Mouse (Mus musculus) kidney, adult 11 months (tissue): ENCODE measurements around the gene Slc25a51.
"Not testable (repeated sequence)": the region's sequence is repeated elsewhere in the genome, so short reads cannot be mapped to it uniquely, and the experiment has no call there.

Experiments
- DNase-seq: peaks from one replicate; pipeline ENCODE4 v3.0.0; 2022

Gene Slc25a51

DNA sequence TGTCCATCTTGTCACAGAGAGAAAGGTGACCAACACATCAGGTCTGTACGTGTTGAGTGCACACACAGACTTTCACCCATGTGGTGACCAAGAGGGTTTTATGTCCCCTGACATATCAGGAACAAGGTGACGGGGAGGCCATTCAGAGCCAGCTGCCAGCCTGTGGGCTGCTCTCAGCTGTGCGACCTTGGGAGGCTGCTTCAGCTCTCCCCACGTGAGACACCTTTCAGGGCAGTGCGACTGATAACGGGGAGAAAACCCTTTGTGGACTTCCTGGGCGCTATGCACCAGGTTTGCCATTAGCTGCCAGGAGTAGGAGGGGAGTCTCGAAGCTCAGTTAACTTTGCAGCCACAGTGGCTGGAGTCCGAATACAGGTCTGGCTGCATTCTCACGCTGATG, 14.1 kb upstream of the Slc25a51 start:
- no peak for DNase-seq

DNA sequence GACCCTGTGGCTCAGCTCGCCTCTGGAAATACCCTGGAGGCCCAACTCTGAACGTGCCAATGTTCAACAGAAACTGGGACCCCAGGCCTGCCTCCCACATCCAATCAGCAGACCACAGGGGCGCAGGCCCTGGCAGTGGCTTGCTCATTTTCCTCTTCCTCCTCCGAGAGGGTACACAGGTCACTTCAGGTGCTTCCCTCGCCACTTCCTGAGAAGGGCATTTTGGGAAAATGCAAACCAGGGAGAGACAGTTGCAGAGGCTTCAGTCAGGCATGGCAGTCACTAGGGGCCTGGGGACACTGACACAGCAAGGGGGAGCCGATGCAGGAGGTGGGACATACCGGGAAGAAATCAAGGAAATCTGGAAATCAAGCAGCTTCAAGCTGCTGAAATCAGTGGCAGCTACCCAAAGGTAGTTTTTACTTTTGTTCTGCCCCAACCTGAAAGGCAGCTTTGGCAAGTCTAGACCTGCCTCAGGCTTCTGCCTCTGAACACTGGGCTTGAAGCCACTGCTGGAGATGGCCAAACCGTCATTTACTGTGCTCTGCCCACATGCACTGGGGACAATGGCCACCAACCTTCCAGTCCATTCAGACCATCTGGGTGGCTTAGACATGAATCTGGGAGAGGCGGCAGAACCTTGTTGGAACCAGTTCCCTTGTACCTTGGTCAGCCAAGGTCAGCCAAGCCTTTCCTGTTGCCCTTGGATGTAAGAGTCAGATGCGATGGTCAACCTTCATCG, 13.1 kb upstream of the Slc25a51 start:
- peak; percentile 83 for DNase-seq

DNA sequence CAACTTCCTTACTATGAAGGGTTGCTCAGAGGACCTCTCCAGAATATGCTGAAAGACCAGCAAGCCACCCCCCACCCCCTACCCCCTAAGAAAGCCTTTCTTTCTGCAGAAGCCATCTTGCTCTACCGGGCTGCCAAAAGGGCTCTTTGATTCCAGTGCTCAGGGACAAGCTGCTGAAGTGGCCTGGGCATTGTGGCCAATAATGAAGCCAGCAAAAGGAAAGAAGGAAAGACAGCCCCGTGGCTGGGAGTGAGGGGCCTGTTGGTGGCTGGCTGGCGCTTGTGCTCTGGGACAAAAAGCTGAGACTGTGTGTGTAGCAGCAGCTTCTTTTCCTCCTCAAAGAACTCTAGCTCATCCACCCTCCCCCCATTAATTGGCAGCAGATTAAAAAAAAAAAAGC, 12.2 kb upstream of the Slc25a51 start:
- DNase-seq = no peak

- no peak for DNase-seq
Measured at GRCm38 (mm10) chr4:45419051-45419450, 10.5 kb upstream of the Slc25a51 start.

- DNase-seq = peak; percentile 51
Measured at GRCm38 (mm10) chr4:45418229-45418950, 9.8 kb upstream of the Slc25a51 start.

GRCm38 (mm10) chr4:45416314-45416713, 7.7 kb upstream of the Slc25a51 start:
- no peak for DNase-seq

DNA sequence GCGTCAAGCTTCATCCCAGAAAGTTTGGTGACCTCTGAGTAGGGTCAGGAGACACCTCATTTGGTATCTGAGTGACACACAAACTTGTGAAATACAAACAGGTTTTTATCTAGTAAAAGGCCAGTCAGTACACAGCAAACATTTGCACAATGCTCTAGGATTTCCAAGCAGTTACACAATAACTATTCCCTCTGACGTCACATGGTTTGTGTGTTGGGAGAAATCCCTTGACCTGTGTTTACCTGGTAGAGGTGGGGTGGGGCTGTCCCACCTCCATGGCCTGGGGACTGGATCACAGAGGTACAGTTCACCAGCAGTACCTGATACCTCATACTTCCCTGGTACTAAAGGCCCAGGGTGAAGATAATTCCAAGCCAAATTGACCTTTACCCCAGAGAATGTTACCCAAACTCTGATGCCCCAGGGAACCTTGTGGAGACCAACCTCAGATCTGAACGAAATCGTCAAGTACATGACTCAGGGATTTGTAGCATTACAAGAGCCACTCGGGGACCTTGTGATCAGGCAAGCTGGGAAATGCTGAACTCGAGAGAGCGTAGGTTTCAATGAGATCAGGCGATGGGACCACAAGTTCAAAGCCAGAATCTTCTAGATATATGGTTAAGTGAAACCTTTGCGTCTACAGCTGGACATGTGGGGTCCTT, 5.2 kb upstream of the Slc25a51 start:
- no peak for DNase-seq

GRCm38 (mm10) chr4:45412433-45413192, 4.0 kb upstream of the Slc25a51 start:
- no peak for DNase-seq

- DNase-seq = no peak
Measured at GRCm38 (mm10) chr4:45411181-45411790, 2.7 kb upstream of the Slc25a51 start.

- DNase-seq = peak; percentile 92
Measured at GRCm38 (mm10) chr4:45409270-45409669, 704 bp upstream of the Slc25a51 start.

GRCm38 (mm10) chr4:45407703-45408334, 747 bp downstream of the Slc25a51 start:
- DNase-seq = peak; percentile 77

- no peak for DNase-seq
Measured at GRCm38 (mm10) chr4:45407001-45407702, 1.4 kb downstream of the Slc25a51 start.

GRCm38 (mm10) chr4:45406397-45406796, 2.2 kb downstream of the Slc25a51 start:
- DNase-seq = no peak

GRCm38 (mm10) chr4:45405315-45405714, 3.3 kb downstream of the Slc25a51 start:
- DNase-seq = peak; percentile 76

GRCm38 (mm10) chr4:45404086-45404485, 4.5 kb downstream of the Slc25a51 start:
- no peak for DNase-seq

- no peak for DNase-seq
Measured at GRCm38 (mm10) chr4:45403499-45403878, 5.1 kb downstream of the Slc25a51 start.

DNA sequence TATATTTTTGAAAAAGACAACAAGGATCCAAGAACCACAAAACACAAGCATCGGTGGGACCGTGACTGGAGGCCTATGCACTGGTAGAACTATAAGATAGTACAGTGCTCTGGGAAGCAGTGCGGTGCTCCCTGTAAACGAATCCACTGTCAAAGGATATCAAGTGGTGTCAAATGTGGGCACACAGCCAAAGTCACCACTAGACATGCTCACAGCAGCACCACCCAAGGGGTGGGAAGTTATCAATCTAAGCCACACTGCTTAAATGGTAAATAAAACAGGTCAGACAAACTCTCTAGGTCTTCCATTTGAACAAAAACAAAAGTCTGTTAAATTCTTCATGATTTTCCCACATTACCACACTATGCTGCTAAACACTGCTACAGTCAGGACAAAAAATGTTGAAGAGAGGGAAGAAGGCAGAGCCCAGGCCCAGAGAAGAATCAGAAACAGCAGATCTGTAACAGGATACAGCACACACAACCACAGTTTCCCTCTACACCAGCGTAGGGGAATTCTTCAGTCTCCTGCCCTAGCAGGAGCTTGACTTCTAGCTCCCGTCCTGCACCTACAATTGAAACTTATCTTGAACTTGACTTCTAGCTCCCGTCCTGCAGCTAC, 5.6 kb downstream of the Slc25a51 start:
- no peak for DNase-seq

DNA sequence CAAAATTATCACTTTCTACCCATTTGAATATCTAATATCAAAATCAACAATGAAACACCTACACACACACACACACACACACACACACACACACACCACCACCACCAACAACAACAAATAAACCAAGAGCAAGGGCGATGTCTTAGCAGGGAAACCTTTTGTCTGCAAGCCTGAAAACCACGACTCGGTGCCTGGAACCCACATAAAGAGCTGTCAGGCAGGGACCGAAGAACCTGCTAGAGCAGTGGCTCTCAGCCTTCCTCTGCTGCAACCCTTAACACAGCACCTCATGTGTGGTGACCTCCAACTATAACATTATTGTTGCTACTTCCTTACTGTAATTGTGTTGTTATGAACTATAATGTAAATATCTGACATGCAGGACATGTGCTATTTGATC, 6.3 kb downstream of the Slc25a51 start:
- DNase-seq = no peak

DNA sequence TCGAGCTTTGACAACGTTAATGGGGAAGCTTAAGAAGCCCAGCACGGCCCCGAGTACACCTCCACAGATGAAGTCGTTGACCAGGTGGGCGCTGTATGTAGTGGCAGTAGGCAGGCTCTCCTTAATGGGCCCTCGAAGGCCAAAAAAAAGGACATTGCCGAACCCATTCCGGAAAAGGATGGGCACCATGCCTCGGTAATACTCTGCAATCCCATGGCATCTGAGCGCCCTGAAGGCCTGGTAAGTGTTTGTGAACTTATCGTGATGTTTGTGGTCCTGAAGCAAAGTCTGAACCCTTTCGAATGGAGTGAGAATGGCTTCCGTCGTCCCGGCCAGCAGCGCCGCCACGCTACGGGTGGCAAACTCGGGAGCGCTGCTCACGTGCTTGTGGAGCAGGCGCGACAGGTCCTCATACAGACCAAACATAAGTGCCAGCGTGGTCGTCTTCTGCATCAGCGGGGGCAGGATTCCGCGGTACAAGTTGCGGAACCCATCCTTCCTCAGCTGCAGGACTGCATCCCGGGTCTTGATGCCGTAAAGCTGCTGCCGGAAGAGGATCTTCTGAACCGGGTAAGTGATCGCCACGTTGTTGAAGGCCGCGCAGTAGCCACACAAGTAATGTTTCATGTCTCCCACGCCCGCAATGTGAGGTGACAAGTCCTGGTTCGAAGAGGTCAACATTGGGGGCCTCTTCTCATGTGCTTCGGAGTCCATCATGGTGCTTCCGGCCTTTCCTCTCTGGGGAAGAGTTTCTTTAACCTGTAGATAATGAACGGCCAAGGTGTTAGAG, 8.9 kb downstream of the Slc25a51 start:
- no peak for DNase-seq

DNA sequence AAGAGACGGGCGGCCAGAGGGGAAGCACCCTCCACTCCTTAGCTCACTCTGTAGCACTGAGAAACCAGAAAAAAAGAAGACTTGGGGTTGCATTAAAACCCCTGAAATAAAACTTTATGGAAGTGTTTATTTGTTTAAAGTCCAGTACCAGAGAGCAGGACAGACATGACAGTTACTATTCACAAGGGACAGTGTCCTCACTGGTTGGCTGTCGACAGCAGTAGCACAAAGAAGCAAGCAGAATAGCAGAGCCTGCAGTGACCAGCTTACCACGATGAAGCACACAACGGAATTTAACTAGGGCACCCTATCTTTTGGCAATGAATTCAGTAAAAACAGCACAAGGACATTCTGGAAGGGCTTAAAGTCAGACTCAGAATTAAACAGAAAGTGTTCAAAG, 10.3 kb downstream of the Slc25a51 start:
- DNase-seq = not testable (repeated sequence)
